Mouse (Mus musculus): ENCODE data around the gene Spns3.
A peak's percentile ranks its signal among the peaks of the same experiment; 100 is the strongest.

Spns3 gene

DNA sequence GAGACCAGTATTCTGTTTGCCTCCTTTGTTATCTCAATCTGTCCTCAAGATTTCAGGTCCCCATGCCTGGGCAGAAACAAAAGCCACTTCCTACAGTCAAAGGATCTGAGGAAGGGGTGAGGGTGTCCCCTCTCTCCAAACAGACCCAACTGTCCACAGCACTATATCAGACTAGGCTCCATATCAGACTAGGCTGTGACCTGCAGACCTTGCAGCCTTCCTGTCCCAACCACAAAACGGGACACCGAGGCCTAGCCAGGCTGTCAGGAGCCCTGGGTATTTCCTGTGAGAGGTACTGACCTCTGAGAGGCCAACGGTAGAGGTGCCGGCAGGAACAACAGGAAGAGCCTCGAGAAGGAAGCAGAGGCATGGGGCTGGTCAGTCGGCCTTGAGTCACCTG lies 65.8 kb downstream of the Spns3 start:
- DNase-seq (ENCODE audit: low spot score), result no peak

DNA sequence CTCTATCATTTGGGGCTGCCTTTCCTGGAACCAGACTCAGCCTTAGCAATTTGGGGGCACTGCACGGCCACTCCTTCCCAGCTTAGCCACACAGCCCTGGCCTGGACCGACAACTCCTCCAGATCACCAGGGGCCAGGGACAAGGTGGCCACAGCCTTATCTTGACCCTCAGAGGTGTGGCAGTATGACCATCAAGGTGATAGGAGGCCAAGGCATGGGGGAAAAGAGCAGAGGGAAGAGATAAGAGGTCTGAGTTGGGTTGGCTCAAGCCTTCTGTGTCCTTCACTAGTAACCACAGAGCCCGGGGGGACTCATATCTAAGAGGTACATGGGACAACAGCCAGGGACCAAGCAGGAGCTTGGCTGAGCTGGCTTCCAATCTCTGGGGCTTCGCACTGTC lies 68.4 kb downstream of the Spns3 start:
- DNase-seq (ENCODE audit: low spot score), result no peak

DNA sequence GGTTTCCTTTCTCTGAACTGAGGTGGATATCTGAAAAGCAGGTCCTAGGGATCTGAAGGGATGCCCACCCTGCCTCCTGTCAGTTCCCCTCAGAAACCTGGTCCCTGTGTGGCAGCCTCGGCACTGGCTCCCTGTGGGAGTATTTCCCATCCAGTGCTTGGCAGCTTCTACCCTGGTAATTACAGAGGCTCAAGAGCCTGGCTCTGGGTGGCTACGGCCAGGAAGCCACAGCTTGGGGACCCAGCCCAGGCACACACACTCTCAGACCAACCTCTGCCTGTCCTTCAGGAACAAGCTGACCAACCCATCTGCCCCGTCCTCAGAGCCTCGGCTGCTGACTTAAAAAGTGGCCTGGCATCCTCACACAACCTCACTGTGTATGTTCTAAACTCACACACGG lies 69.0 kb downstream of the Spns3 start:
- no peak for DNase-seq (ENCODE audit: low spot score)

DNA sequence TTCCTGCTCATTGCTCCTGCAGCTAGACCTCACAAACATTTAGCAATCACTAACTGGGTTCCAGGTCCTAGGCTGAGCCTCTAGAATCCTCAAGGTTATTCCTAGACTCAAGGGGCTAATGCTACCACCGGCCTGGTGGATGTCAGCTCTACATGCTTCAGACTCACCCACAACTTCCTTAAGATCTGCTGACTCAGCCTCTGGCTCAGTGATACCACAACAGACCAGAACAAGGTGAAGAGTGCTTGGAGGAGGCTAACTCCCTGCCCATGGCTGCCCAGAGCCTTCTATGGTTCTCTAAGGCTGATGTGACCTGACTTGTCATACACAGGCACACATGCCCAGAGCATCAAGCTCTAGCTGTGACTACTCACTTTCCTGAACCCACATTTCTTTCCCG lies 70.8 kb downstream of the Spns3 start:
- no peak for DNase-seq (ENCODE audit: low spot score)

DNA sequence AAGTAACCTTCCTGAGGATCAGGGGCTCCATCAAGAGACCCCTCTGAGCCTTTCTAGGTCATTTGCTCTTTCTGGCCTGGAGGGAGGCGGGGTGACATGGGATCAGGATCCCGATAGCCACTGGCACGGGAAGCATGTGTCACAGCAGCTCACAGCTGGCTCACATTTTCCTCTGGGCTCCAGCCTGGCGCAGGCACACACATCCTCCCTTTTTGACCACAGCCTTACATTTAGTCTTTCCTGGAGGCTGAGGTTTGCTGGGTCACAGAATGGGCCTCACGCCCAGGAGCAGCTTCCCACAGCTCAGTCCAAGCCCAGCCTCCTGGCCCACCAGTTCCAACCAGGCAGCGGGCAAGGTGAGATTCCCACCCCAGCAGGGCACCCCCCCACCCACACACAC lies 72.1 kb downstream of the Spns3 start:
- DNase-seq (ENCODE audit: low spot score), result no peak

GRCm38 (mm10) chr11:72477653-72478052 lies 72.7 kb downstream of the Spns3 start:
- no peak for DNase-seq (ENCODE audit: low spot score)

- no peak for DNase-seq (ENCODE audit: low spot score)
Measured at GRCm38 (mm10) chr11:72477182-72477581, 73.1 kb downstream of the Spns3 start.

DNA sequence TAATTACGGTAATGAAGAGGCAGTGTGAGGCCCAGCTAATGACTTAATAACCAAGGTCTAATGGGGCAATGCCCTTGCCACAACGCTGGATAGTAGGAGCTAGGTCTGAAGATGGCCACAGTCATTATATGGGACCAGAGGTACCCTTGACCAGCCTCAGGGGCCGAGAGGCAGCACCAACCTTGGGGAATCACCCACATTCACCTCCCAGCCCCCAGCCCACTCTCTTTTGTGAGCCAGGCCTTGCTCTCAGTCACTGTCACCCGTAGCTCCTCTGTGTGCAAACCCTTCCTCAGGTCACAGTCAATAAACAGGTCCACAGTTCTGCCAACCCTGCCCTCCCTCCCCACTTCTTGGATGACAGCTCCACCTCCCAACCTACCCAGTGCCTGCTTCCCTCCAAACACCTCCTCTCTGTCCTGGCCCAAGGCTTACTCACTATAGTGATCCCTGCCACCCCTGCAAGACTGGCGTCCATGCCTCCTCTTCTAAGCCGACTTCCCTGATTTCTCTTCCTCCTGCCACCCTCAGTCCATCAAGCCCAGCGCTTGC lies 74.2 kb downstream of the Spns3 start:
- DNase-seq (ENCODE audit: low spot score), result no peak

- DNase-seq (ENCODE audit: low spot score), result no peak
Measured at GRCm38 (mm10) chr11:72475408-72475807, 74.9 kb downstream of the Spns3 start.

DNA sequence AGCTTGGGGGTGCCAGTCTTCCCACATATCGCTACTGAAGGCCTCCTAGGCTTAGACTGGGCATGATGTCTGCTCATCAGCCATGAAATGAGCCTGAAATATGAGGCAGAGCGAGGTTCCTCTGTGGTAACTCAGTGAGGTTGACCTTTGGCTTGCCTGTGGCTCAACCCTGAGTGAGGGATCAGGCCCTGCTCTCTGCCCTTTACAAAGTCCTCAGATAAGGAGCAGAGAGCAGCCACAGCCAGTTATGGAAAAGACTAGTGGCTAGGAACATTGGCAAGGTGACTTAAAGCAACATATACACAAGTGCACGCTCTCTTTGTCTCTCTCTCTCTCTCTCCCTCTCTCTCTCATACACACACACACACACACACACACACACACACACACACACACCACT lies 75.4 kb downstream of the Spns3 start:
- DNase-seq (ENCODE audit: low spot score), result no peak

- DNase-seq (ENCODE audit: low spot score), result no peak
Measured at GRCm38 (mm10) chr11:72473540-72473939, 76.8 kb downstream of the Spns3 start.

- DNase-seq (ENCODE audit: low spot score), result no peak
Measured at GRCm38 (mm10) chr11:72471381-72471780, 78.9 kb downstream of the Spns3 start.

DNA sequence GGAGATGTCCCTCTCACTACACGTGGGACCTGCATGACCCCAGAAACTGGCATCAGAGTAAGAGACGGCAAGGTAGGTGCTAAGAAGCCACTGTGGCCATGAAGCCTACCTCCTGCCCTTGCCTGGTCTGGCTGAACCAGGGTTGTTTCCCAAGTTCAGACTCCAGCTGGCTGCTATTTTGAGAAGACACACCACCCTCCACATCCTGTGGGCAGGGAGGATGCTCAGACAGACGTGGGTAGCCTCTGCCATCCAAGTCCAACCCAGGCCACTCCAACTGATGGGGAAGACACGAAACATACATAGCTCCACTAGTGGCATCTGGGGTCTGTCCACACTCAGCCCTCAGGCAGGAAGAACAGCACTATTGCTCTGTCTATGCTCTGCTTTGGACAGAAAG lies 80.3 kb downstream of the Spns3 start:
- DNase-seq (ENCODE audit: low spot score), result no peak

DNA sequence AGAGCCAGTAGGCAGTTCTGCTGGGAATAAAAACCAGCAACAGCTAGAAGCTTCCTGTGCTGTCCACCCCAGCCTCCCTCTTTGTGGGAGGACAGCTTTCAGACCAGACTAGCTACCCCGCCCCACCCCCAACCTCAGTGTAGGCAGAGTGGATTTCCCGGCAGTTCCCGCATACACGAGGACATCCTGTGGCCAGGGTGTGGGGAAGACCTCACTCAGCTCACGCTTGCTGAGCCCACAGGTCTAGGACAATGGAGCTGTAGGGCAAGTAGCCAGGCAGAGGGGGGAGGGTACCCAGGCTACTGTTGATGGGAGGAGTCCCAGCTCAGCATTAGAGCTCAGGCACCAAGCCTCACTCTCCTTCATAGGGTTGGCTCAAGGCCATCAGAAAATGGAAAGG lies 81.1 kb downstream of the Spns3 start:
- peak; percentile 46 for DNase-seq (ENCODE audit: low spot score)

DNA sequence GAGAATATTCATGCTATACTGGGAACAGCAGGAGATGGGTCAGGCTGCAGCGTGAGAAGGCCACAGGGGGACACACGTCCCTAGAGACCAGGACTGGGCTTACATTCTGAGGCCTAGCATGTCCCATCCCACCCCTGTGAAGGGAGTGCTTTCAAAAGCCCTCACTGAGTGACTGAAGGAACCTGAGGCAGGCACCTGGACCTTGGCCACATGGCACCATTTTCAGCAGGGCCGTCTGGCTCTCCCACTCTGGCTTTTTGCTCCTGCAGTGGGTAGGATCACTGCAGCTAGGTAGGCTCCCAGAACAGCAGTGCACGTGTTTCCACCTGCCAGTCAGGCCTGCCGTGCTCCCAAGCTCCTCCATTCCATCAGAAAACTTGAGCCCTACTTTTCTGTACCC lies 81.8 kb downstream of the Spns3 start:
- DNase-seq (ENCODE audit: low spot score), result no peak

- DNase-seq (ENCODE audit: low spot score), result no peak
Measured at GRCm38 (mm10) chr11:72466694-72467507, 83.4 kb downstream of the Spns3 start.

DNA sequence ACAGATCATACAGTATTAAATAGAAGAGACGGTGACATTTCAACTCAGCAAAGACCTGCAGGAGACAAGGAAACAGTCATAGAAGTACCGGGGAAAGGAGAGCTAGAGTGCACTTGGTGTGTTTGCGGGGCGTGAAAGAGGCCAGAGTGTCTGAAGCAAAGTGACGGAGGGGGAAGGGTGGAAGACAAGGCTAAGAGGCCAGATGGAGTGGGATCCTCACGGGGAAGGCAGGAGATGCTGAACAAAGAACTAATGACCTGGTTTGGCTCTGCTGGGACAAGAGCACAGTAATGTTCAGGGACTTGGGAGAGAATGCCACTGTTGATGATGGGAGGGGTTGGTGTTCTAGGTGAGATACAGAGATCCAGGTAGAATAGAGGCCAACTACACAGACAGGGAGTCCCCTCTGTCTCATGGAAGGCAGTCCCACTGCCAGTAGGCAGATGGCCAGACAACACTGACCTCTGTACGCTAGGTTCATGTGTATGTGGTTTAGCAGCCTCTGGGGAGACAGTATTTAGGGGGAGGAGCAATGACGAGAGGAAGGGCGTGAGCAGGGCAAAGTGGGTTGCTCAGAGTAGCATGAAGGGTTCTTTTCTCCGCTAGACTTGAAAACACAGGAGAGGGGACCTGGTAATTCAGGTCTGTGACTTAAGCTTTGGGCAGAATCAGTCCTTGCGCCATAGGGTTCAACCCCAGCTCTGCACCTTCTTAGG lies 84.2 kb downstream of the Spns3 start:
- DNase-seq (ENCODE audit: low spot score), result no peak

- no peak for DNase-seq (ENCODE audit: low spot score)
Measured at GRCm38 (mm10) chr11:72464821-72465220, 85.5 kb downstream of the Spns3 start.

GRCm38 (mm10) chr11:72461500-72461981 lies 88.8 kb downstream of the Spns3 start:
- DNase-seq (ENCODE audit: low spot score), result no peak

- no peak for DNase-seq (ENCODE audit: low spot score)
Measured at GRCm38 (mm10) chr11:72458502-72458901, 91.8 kb downstream of the Spns3 start.

- DNase-seq (ENCODE audit: low spot score), result no peak
Measured at GRCm38 (mm10) chr11:72457995-72458496, 92.3 kb downstream of the Spns3 start.

- no peak for DNase-seq (ENCODE audit: low spot score)
Measured at GRCm38 (mm10) chr11:72455694-72456093, 94.6 kb downstream of the Spns3 start.

Data from ovary, postnatal 10 days (tissue).